Mouse (Mus musculus) lung, postnatal 0 days (tissue): ENCODE measurements around the gene Mgst2. TPM values are rescaled to one million over a fixed set of nuclear protein-coding genes. Genes with fewer than 3 reads are reported as not detected.

Experiments used
- ATAC-seq: fragments of 200-750 bp; cut with Nextera tagmentation; 2 replicates; pipeline ENCODE4 v1.8.0; 2017; ENCODE audit warnings: moderate library complexity
- DNase-seq: peaks from one replicate; pipeline ENCODE4 v3.0.0-alpha.2; 2016; ENCODE audit warnings: low spot score
- H3K27ac ChIP-seq: fragments of 300-500 bp; sonication (generic); 2 replicates; pipeline ENCODE4 v1.5.1; 2014; ENCODE audit warnings: antibody characterized with exemption, mild to moderate bottlenecking, low read length, mixed read lengths
- H3K27me3 ChIP-seq: fragments of 300-500 bp; sonication (generic); replicated peaks from 2 replicates; pipeline ENCODE4 v1.6.1; 2014; ENCODE audit warnings: low read length, mixed read lengths; ENCODE audit not compliant: insufficient read depth
- H3K36me3 ChIP-seq: fragments of 300-500 bp; sonication (generic); 2 replicates; pipeline ENCODE4 v1.6.1; 2014; ENCODE audit warnings: low read length, mixed read lengths; ENCODE audit not compliant: insufficient read depth
- H3K4me1 ChIP-seq: fragments of 300-500 bp; sonication (generic); 2 replicates; pipeline ENCODE4 v1.6.1; 2014; ENCODE audit warnings: antibody characterized with exemption, low read depth, low read length, mixed read lengths; ENCODE audit not compliant: insufficient read depth
- H3K4me2 ChIP-seq: fragments of 300-500 bp; sonication (generic); replicated peaks from 2 replicates; pipeline ENCODE4 v1.6.1; 2014; ENCODE audit warnings: low read depth, mild to moderate bottlenecking, low read length, moderate library complexity, mixed read lengths
- H3K4me3 ChIP-seq: fragments of 300-500 bp; sonication (generic); 2 replicates; pipeline ENCODE4 v1.5.1; 2014; ENCODE audit warnings: low read depth, low read length
- H3K9ac ChIP-seq: fragments of 300-500 bp; sonication (generic); replicated peaks from 2 replicates; pipeline ENCODE4 v1.6.1; 2014; ENCODE audit warnings: low read depth, mild to moderate bottlenecking
- H3K9me3 ChIP-seq: fragments of 300-500 bp; sonication (generic); 2 replicates; pipeline ENCODE4 v1.6.1; 2016; ENCODE audit warnings: low read length, mixed read lengths
- CTCF ChIP-seq: IDR thresholded peaks from 2 replicates; pipeline ENCODE4 v1.5.1; 2016; ENCODE audit warnings: antibody characterized with exemption, mild to moderate bottlenecking
- EP300 ChIP-seq: IDR thresholded peaks from 2 replicates; pipeline ENCODE4 v1.6.1; 2016; ENCODE audit warnings: antibody characterized with exemption, mild to moderate bottlenecking, control low read depth
- WGBS: fragments of 180-500 bp; shearing (Covaris S2); extraction: QIAGEN DNeasy Blood & Tissue Kit; methylation state at CpG from one replicate; pipeline ENCODE4 v1.1.7; 2014; 5-methylcytosine and 5-hydroxymethylcytosine counted together
- polyA plus RNA-seq: library from polyadenylated mRNA; unstranded; fragments of >200 nt; fragmentation: Nextera tagmentation; extraction: Ambion mirVana; gene quantifications from 2 replicates; pipeline ENCODE4 v1.2.1, GENCODE M21; 2015

Gene Mgst2
- polyA plus RNA-seq, 1 experiment from 2014 or later, result 8.6 TPM

DNA sequence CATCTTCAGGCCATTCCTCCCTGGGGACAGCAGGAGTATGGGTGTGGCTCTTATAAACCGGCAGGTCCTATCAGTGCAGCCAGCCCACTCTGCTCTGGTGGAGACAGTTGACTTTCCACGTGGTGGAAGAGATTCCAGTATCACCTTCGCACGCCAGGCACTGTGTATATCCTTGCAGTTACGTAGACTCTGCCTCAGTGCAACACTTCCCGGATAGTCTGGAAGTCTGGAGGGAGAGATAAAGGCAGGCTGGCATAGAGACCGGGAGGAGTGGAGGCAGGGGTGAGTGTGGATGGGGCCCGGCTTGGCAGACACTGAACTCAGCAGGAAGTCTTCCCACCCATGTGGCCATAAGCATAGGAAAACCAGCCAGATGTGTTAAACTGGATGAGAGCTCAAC lies 28.6 kb downstream of the Mgst2 start:
- H3K9ac ChIP-seq, result no peak overlapping the region

DNA sequence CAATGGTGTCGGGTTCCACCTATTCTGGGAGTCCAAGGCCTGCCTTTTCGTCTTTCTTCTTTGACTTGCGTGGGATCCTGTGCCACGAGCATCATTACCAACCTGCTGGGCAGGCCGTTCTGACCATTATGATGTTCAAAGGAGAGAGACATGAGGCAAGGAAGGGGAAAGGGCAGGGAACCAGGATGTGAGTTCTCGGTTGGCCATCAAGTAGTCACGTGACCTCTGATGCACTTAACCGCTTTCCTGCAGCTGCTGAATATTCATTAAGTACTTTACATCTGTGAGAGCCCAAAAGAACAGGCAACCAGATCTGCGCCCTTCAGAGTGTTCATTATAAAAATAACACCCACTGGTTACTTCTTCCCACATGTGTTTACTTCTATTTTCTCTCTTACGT lies 33.0 kb downstream of the Mgst2 start:
- Histone ChIP-seq H3K27ac (no peak overlapping the region), H3K9me3 (no peaks in the 10 kb centered on the region), H3K4me1 (no peaks in the 10 kb centered on the region), H3K9ac (no peak overlapping the region), H3K4me2 (no peak overlapping the region), H3K36me3 (peaks cover 11% of the 10 kb centered on the region; the same call in 1 of the 2 replicates), H3K27me3 (no peaks in the 10 kb centered on the region), H3K4me3 (no peak overlapping the region)
- WGBS, result 87% methylated on average over 10 of the region's 10 CpGs
- no peak for DNase-seq
- no peak for ATAC-seq
- no peak for TF ChIP-seq CTCF
- no peak for TF ChIP-seq EP300

More for the DNA sequence above, 28.6 kb downstream of the Mgst2 start:
- DNase-seq (no peak), ATAC-seq (peak; percentile 76)
- H3K36me3 ChIP-seq, result peaks cover 11% of the 10 kb centered on the region; the same call in 1 of the 2 replicates
- H3K27me3 ChIP-seq, result no peaks in the 10 kb centered on the region
- H3K4me1 ChIP-seq, result no peaks in the 10 kb centered on the region
- no peak overlapping the region for H3K27ac ChIP-seq
- H3K4me2 ChIP-seq, result no peak overlapping the region
- H3K4me3 ChIP-seq, result no peak overlapping the region
- TF ChIP-seq CTCF (no peak), EP300 (peak; percentile 21; the same call in 1 of the 2 replicates)
- WGBS, result 72% methylated on average over 8 of the region's 8 CpGs
- H3K9me3 ChIP-seq, result no peaks in the 10 kb centered on the region

DNA sequence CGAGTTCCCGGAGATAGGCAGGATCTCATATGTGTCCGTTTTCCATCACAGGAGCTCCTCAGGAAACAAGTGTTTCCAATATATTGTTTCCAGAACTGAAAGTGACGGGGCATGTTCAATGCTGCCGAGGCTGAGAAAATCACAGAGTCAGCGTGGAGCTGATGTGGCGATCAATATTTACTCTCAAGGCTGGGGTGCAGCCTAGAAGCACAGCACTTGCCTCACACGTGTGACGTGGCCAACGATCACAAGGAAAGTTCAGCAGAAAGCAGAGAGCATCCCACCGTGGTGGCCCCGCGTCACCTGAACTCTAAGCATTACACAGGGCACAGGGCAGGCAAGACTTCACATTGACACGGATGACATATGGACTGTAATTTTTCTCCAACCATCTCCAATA lies 34.4 kb downstream of the Mgst2 start:
- no peak for TF ChIP-seq CTCF
- TF ChIP-seq EP300, result no peak
- ATAC-seq, result no peak
- WGBS, result 78% methylated on average over 14 of the region's 14 CpGs
- H3K4me1 ChIP-seq, result no peaks in the 10 kb centered on the region
- peaks cover 11% of the 10 kb centered on the region; the same call in 1 of the 2 replicates for H3K36me3 ChIP-seq
- no peak overlapping the region for H3K4me3 ChIP-seq
- H3K27me3 ChIP-seq, result no peaks in the 10 kb centered on the region
- no peak overlapping the region for H3K4me2 ChIP-seq
- DNase-seq, result no peak
- no peaks in the 10 kb centered on the region for H3K9me3 ChIP-seq
- H3K9ac ChIP-seq, result no peak overlapping the region
- no peak overlapping the region for H3K27ac ChIP-seq

DNA sequence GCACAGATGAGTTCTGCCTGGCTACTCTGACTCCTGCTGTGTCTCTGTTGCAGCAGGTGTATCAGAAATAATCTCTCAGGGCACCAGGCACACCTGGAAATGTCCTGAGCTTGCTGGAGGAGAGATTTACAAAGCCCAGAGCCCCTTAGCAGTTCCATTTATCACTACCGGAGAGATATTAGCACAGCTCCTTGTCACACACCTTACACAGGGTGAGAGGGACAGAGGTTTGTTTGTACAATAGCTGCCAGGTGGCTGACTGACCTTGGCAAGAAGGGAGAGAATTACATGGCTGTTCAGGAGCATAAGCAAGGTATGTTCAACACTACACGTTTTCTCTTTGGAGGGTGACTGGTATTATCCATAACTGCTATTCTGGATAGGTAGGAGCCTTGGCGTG lies 35.6 kb downstream of the Mgst2 start:
- Histone ChIP-seq H3K4me3 (no peak overlapping the region), H3K4me2 (no peak overlapping the region), H3K4me1 (no peaks in the 10 kb centered on the region), H3K36me3 (no peaks in the 10 kb centered on the region), H3K27me3 (no peaks in the 10 kb centered on the region), H3K9ac (no peak overlapping the region), H3K27ac (no peak overlapping the region), H3K9me3 (no peaks in the 10 kb centered on the region)
- DNase-seq (no peak), ATAC-seq (no peak)
- no peak for TF ChIP-seq EP300
- no peak for TF ChIP-seq CTCF
- 77% methylated on average over 3 of the region's 3 CpGs for WGBS

DNA sequence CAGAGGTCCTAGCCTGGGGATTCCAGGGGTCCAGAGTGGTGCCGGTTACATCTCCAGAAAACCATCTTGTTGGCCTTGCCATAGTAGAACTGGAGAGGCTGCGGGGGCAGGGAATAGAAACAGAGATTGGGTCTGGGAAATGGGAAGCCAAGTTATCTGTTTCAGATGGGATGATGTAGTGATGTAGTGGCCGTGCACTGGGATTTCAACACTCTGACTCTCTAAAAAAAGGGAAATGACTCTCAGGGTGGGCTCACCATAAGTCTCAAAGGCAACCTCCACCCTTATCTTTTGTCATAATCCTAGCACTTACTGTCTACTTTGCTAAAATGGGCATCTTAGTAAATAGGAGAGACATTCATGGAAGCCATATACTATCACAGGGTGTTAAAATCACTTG lies 37.8 kb downstream of the Mgst2 start:
- Histone ChIP-seq H3K9me3 (no peaks in the 10 kb centered on the region), H3K36me3 (no peaks in the 10 kb centered on the region), H3K27ac (no peak overlapping the region), H3K4me2 (no peak overlapping the region), H3K27me3 (no peaks in the 10 kb centered on the region), H3K4me3 (no peak overlapping the region), H3K4me1 (peaks cover 11% of the 10 kb centered on the region; the same call in 1 of the 2 replicates), H3K9ac (no peak overlapping the region)
- WGBS, result 91% methylated on average over 3 of the region's 3 CpGs
- ATAC-seq, result no peak
- no peak for DNase-seq
- TF ChIP-seq EP300, result no peak
- TF ChIP-seq CTCF, result no peak

DNA sequence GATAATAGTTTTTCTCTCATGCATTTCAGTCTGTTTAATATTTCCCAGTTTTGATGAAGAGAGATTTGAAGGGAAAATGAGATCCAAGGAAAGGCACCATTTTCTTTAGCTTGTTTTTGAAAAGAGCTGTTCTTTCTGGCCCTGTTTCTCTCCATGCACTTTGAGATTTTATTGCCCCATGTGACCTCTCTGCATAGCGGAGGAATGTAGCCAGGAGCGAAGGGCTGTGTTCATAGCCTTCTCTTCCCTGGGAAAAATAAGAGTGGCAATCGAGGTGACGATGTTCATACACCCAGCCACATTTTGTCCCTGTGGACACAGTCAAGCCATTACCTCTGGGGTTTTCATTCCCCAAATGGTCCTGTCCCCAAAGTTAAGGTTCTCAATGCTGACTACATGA lies 40.0 kb downstream of the Mgst2 start:
- TF ChIP-seq EP300 (no peak), CTCF (no peak)
- 67% methylated on average over 4 of the region's 4 CpGs for WGBS
- H3K36me3 ChIP-seq, result no peaks in the 10 kb centered on the region
- no peak overlapping the region for H3K4me2 ChIP-seq
- no peaks in the 10 kb centered on the region for H3K9me3 ChIP-seq
- H3K4me1 ChIP-seq, result peaks cover 11% of the 10 kb centered on the region; the same call in 1 of the 2 replicates
- no peaks in the 10 kb centered on the region for H3K27me3 ChIP-seq
- no peak overlapping the region for H3K4me3 ChIP-seq
- no peak overlapping the region for H3K27ac ChIP-seq
- no peak for DNase-seq
- no peak for ATAC-seq
- no peak overlapping the region for H3K9ac ChIP-seq
